Mouse (Mus musculus): ENCODE data around the gene Pitpnm1. TPM values are rescaled to one million over a fixed set of nuclear protein-coding genes. Genes with fewer than 3 reads are reported as not detected.
A peak's percentile ranks its signal among the peaks of the same experiment; 100 is the strongest.

The Pitpnm1 gene
- polyA plus RNA-seq, 1 experiment from 2014 or later = 12.1 TPM

- DNase-seq (ENCODE audit: extremely low spot score, low spot score) = no peak
- no peaks in the 10 kb centered on the region for H3K9me3 ChIP-seq
- H3K4me1 ChIP-seq = no peaks in the 10 kb centered on the region
- no peaks in the 10 kb centered on the region for H3K36me3 ChIP-seq (replicated peaks)
- H3K4me3 ChIP-seq = no peak overlapping the region
- H3K27ac ChIP-seq = no peak overlapping the region
- 88% methylated on average over 3 of the region's 3 CpGs for whole genome bisulfite sequencing
- H3K27me3 ChIP-seq (ENCODE audit: poor library complexity, severe bottlenecking) = peaks cover 3% of the 10 kb centered on the region; the same call in 1 of the 2 replicates
Observed at GRCm38 (mm10) chr19:4090446-4090845, 9.4 kb upstream of the Pitpnm1 start.

DNA sequence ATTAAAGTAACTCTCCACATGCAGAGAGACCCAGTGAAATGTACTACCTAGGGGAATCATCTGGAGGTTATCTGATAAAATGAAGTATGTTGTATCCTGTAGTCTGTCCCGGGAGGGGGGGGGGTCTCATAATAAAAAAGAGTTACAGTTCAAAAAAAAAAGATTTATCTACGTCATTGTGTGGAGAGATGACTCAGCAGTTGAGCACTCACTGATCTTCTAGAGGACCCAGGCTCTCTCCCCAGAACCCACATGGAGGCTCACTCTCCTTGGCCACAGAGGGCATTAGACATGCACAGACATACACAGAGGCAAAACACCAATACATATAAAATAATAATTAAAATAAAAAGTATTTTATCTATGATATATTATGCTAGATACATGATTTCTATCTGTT, 8.4 kb upstream of the Pitpnm1 start:
- Histone ChIP-seq H3K27me3 (ENCODE audit: poor library complexity, severe bottlenecking) (peaks cover 3% of the 10 kb centered on the region; the same call in 1 of the 2 replicates), H3K27ac (no peak overlapping the region), H3K9me3 (no peaks in the 10 kb centered on the region), H3K4me1 (peaks cover 6% of the 10 kb centered on the region), H3K36me3 (replicated peaks) (no peaks in the 10 kb centered on the region), H3K4me3 (no peak overlapping the region)
- 68% methylated on average over 2 of the region's 2 CpGs for WGBS
- DNase-seq (ENCODE audit: extremely low spot score, low spot score) = no peak

- DNase-seq (ENCODE audit: extremely low spot score, low spot score) = no peak
- Histone ChIP-seq H3K27me3 (ENCODE audit: poor library complexity, severe bottlenecking) (peaks cover 3% of the 10 kb centered on the region; the same call in 1 of the 2 replicates), H3K9me3 (no peaks in the 10 kb centered on the region), H3K4me1 (peaks cover 17% of the 10 kb centered on the region), H3K36me3 (replicated peaks) (no peaks in the 10 kb centered on the region), H3K27ac (no peak overlapping the region), H3K4me3 (no peak overlapping the region)
- WGBS = 91% methylated on average over 3 of the region's 3 CpGs
Observed at GRCm38 (mm10) chr19:4092750-4093149, 7.0 kb upstream of the Pitpnm1 start.

GRCm38 (mm10) chr19:4093772-4094171, 6.0 kb upstream of the Pitpnm1 start:
- WGBS = 83% methylated on average over 7 of the region's 7 CpGs
- H3K27me3 ChIP-seq (ENCODE audit: poor library complexity, severe bottlenecking) = peaks cover 8% of the 10 kb centered on the region
- H3K36me3 ChIP-seq (replicated peaks) = no peaks in the 10 kb centered on the region
- H3K4me3 ChIP-seq = no peak overlapping the region
- H3K9me3 ChIP-seq = no peaks in the 10 kb centered on the region
- peaks cover 27% of the 10 kb centered on the region for H3K4me1 ChIP-seq
- H3K27ac ChIP-seq = no peak overlapping the region
- no peak for DNase-seq (ENCODE audit: extremely low spot score, low spot score)

DNA sequence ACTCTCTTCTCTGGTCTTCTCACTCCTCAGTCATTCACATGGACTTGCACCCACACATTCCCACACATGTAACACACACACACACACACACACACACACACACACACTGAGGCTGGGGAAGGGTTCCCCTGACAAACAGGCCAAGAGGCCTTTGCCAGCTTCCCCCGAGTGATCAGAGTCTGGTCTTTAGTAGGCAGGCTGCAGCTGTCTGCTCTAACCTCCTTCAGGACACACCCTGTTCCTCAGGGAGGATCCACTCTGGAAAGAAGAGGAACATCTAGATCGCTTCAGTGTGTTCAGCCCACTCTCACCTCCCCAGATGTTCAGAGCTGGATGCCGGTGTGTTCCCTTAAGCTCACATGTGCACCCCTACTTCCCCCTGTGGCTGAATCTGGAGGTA, 5.5 kb upstream of the Pitpnm1 start:
- H3K4me3 ChIP-seq = no peak overlapping the region
- H3K27me3 ChIP-seq (ENCODE audit: poor library complexity, severe bottlenecking) = peaks cover 14% of the 10 kb centered on the region
- H3K27ac ChIP-seq = no peak overlapping the region
- 89% methylated on average over 3 of the region's 3 CpGs for WGBS
- no peaks in the 10 kb centered on the region for H3K9me3 ChIP-seq
- H3K36me3 ChIP-seq (replicated peaks) = no peaks in the 10 kb centered on the region
- H3K4me1 ChIP-seq = peaks cover 33% of the 10 kb centered on the region
- no peak for DNase-seq (ENCODE audit: extremely low spot score, low spot score)

DNA sequence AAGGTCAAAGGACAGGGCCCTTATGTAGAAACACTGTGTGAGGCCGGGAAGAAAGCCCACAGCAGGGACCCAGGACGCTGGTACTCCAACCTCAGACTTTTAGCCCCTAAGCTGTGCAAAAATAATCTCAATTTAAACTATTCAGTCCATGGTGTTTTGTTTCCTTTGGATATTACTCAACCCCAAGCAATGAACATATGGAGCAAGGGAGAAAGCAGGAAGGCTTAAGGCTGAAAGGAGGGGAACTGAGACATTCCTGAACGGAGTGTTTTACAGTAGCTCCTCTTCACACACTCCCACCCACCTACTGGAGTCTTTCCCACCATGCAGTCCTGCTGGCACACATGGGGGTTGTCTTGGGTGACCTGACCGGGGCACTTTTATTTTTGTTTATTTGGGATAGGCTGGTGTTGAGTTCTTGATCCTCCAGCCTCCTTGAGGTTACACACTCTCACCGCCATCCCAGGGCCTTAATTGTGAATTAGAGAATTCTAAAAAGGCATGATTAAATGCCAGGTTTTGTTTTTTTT, 5.0 kb upstream of the Pitpnm1 start:
- Histone ChIP-seq H3K9me3 (no peaks in the 10 kb centered on the region), H3K4me3 (no peak overlapping the region), H3K36me3 (replicated peaks) (no peaks in the 10 kb centered on the region), H3K27me3 (ENCODE audit: poor library complexity, severe bottlenecking) (peaks cover 19% of the 10 kb centered on the region), H3K27ac (no peak overlapping the region), H3K4me1 (peaks cover 38% of the 10 kb centered on the region)
- WGBS = 87% methylated on average over 5 of the region's 5 CpGs
- no peak for DNase-seq (ENCODE audit: extremely low spot score, low spot score)

DNA sequence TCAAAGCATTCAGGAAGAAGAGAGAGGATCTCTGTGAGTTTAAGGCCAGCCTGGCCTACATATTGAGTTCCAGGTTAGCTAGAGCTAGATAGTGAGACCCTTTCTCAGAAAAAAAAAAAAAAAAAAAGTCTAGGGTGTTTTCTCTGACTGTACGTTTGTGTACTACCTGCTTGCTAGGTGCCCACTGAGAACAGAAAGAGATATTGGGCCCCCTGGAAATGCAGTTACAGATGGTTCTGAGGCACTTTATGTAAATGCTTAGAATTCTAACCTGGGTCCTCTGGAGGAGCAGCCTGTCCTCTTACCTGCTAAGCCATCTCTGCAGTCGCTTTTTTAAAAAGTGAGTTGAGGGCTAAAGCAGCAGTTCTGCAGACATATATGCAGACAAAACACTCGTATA, 4.0 kb upstream of the Pitpnm1 start:
- Histone ChIP-seq H3K9me3 (no peaks in the 10 kb centered on the region), H3K4me3 (peak overlapping the region; percentile 64; the same call in 1 of the 2 replicates), H3K27me3 (ENCODE audit: poor library complexity, severe bottlenecking) (peaks cover 26% of the 10 kb centered on the region), H3K27ac (no peak overlapping the region), H3K36me3 (replicated peaks) (no peaks in the 10 kb centered on the region), H3K4me1 (peaks cover 48% of the 10 kb centered on the region)
- WGBS = 68% methylated on average over 3 of the region's 3 CpGs
- DNase-seq (ENCODE audit: extremely low spot score, low spot score) = no peak

DNA sequence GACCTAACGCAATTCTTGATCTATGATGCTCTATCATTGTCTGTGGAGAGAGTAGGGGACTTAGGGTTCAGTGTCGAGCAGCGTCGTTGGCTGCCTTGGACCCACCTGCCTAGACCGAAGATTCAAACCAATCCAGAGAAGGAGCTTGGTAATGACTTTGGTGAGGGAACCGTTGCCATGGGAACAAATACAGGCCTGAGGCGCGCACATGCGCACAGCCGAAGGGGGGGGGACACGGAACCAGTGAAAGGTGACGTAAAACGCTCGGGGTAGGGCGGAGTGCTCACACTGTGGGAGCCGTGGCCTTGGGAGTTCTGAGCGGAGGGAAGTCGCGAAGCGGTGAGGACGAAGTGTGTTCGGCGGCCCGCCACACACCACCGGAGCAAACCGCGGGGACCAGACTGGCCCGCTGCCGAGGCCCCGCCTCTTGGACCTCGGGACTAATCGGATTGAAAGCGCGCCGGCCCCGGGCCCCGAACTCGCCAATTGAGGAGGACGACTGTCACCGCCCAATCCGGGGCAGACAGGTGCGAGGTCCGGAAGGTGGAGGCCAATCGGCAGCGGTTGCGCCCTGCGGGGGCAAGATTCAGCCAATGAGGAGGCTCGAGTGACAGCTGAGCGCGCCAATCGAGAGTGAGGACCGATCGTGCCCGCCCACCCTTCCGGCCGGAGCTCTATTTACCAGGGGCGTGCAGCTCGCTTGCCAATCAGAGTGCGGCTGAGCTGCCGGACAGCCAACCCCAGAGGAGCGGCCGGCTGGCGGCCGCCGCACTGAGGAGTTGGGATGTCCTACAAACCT, 3.0 kb upstream of the Pitpnm1 start, which contains the start of gene Cdk2ap2:
TSS of gene Cdk2ap2 (plus strand) at position 541 of the 799 bp plus-strand sequence.
- Histone ChIP-seq H3K4me1 (peaks cover 58% of the 10 kb centered on the region), H3K9me3 (no peaks in the 10 kb centered on the region), H3K36me3 (replicated peaks) (no peaks in the 10 kb centered on the region), H3K4me3 (peak within 1 kb of the TSS; percentile 64), H3K27ac (peak within 1 kb of the TSS; percentile 91), H3K27me3 (ENCODE audit: poor library complexity, severe bottlenecking) (peaks cover 36% of the 10 kb centered on the region)
- DNase-seq (ENCODE audit: extremely low spot score, low spot score) = peak; percentile 99
- under 1% methylated on average over 65 of the region's 65 CpGs for WGBS

- no peaks in the 10 kb centered on the region for H3K36me3 ChIP-seq (replicated peaks)
- 2% methylated on average over 21 of the region's 21 CpGs for WGBS
- peak overlapping the region; percentile 64 for H3K4me3 ChIP-seq
- H3K4me1 ChIP-seq = peaks cover 58% of the 10 kb centered on the region
- H3K27ac ChIP-seq = peak overlapping the region; percentile 91
- H3K9me3 ChIP-seq = no peaks in the 10 kb centered on the region
- no peak for DNase-seq (ENCODE audit: extremely low spot score, low spot score)
- peaks cover 42% of the 10 kb centered on the region for H3K27me3 ChIP-seq (ENCODE audit: poor library complexity, severe bottlenecking)
Observed at GRCm38 (mm10) chr19:4097441-4097825, 2.4 kb upstream of the Pitpnm1 start.

- Histone ChIP-seq H3K27me3 (ENCODE audit: poor library complexity, severe bottlenecking) (peaks cover 52% of the 10 kb centered on the region), H3K36me3 (replicated peaks) (0 out of 2 replicates have a peak, but pooled peaks cover 5% of the 10 kb centered on the region), H3K4me1 (peaks cover 58% of the 10 kb centered on the region), H3K4me3 (peak overlapping the region; percentile 64; the same call in 1 of the 2 replicates), H3K9me3 (no peaks in the 10 kb centered on the region), H3K27ac (no peak overlapping the region)
- WGBS = 89% methylated on average over 13 of the region's 13 CpGs
- DNase-seq (ENCODE audit: extremely low spot score, low spot score) = no peak
Observed at GRCm38 (mm10) chr19:4098426-4098825, 1.4 kb upstream of the Pitpnm1 start.

GRCm38 (mm10) chr19:4099056-4099455, 742 bp upstream of the Pitpnm1 start:
- Histone ChIP-seq H3K4me1 (peaks cover 58% of the 10 kb centered on the region), H3K36me3 (replicated peaks) (peaks cover 8% of the 10 kb centered on the region; the same call in 1 of the 2 replicates), H3K9me3 (no peaks in the 10 kb centered on the region), H3K27ac (no peak overlapping the region), H3K27me3 (ENCODE audit: poor library complexity, severe bottlenecking) (peaks cover 53% of the 10 kb centered on the region), H3K4me3 (peak overlapping the region; percentile 63; the same call in 1 of the 2 replicates)
- peak; percentile 80 for DNase-seq (ENCODE audit: extremely low spot score, low spot score)
- 14% methylated on average over 9 of the region's 9 CpGs for WGBS

DNA sequence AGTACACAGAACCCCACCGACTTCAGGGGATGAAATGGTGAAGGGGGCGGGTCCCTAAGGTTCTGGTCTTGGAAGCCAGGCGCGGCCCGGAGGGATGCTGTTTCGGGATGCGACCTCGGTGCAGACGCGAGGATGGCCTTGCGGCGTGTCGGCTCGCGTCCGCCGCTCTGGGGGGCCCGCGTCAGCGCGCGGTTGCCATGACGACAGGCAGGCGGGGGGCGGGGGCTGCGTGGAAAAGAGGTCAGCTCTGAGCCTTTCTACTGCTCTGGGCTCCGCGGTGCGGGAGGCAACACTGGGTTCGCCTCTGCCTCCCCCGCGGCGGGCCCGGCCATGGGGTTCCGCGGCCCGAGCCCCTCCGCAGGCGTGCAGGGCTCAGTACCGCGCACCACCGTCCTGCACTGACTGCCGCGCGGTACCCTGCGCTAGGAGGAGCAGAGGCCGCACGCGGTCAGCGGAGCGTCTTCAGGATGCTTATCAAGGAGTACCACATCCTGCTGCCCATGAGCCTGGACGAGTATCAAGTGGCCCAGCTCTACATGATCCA, 992 bp downstream of the Pitpnm1 start:
- H3K9me3 ChIP-seq = no peaks in the 10 kb centered on the region
- DNase-seq (ENCODE audit: extremely low spot score, low spot score) = peak; percentile 59
- WGBS = under 1% methylated on average over 52 of the region's 52 CpGs
- H3K36me3 ChIP-seq (replicated peaks) = peaks cover 18% of the 10 kb centered on the region
- peaks cover 53% of the 10 kb centered on the region for H3K27me3 ChIP-seq (ENCODE audit: poor library complexity, severe bottlenecking)
- peak overlapping the region; percentile 73 for H3K27ac ChIP-seq
- peak overlapping the region; percentile 63 for H3K4me3 ChIP-seq
- peaks cover 58% of the 10 kb centered on the region for H3K4me1 ChIP-seq

GRCm38 (mm10) chr19:4101466-4101865, 1.7 kb downstream of the Pitpnm1 start:
- Histone ChIP-seq H3K36me3 (replicated peaks) (peaks cover 20% of the 10 kb centered on the region), H3K9me3 (no peaks in the 10 kb centered on the region), H3K4me3 (peak overlapping the region; percentile 63), H3K4me1 (peaks cover 51% of the 10 kb centered on the region), H3K27me3 (ENCODE audit: poor library complexity, severe bottlenecking) (peaks cover 53% of the 10 kb centered on the region), H3K27ac (peak overlapping the region; percentile 73; the same call in 1 of the 2 replicates)
- DNase-seq (ENCODE audit: extremely low spot score, low spot score) = no peak
- WGBS = 54% methylated on average over 6 of the region's 6 CpGs

Measured in forebrain, embryonic 10.5 days (tissue).